Mouse (Mus musculus) testis, adult 2 months (tissue): Measurements from ENCODE around the gene Tmem211. TPM values are rescaled to one million over a fixed set of nuclear protein-coding genes. Genes with fewer than 3 reads are reported as not detected.

Experiments
- H3K27ac ChIP-seq: fragments of 200-500 bp; 2 replicates; pipeline ENCODE4 v1.5.1; 2012; ENCODE audit warnings: low read depth, low read length; ENCODE audit not compliant: control insufficient read depth, insufficient read depth
- H3K27me3 ChIP-seq: fragments of 200-500 bp; 2 replicates; pipeline ENCODE4 v1.6.1; 2012; ENCODE audit warnings: mild to moderate bottlenecking, low read length, moderate library complexity; ENCODE audit not compliant: control insufficient read depth, insufficient read depth
- H3K36me3 ChIP-seq: fragments of 200-500 bp; 2 replicates; pipeline ENCODE4 v1.6.1; 2012; ENCODE audit warnings: mild to moderate bottlenecking, low read length; ENCODE audit not compliant: control insufficient read depth, insufficient read depth
- H3K4me1 ChIP-seq: fragments of 200-500 bp; 2 replicates; pipeline ENCODE4 v1.6.1; 2012; ENCODE audit warnings: low read length; ENCODE audit not compliant: control insufficient read depth, insufficient read depth
- H3K4me3 ChIP-seq: fragments of 200-500 bp; 2 replicates; pipeline ENCODE4 v1.5.1; 2012; ENCODE audit warnings: low read depth, mild to moderate bottlenecking, low read length, moderate library complexity, mixed read lengths; ENCODE audit not compliant: control insufficient read depth
- CTCF ChIP-seq: fragments of 200-500 bp; IDR thresholded peaks from 2 replicates; pipeline ENCODE4 v1.5.1; 2012; ENCODE audit warnings: low read depth, mild to moderate bottlenecking, inconsistent platforms, low read length, moderate library complexity; ENCODE audit not compliant: control insufficient read depth, insufficient read depth, insufficient replicate concordance
- POLR2A ChIP-seq: fragments of 200-500 bp; IDR thresholded peaks from 2 replicates; pipeline ENCODE4 v1.6.1; 2012; ENCODE audit warnings: low read depth, mild to moderate bottlenecking, inconsistent platforms, low read length, moderate library complexity; ENCODE audit not compliant: control insufficient read depth
- polyA plus RNA-seq: library from polyadenylated mRNA; depleted of rRNA; stranded (reverse); fragments of >200 nt; gene quantifications from 2 replicates; pipeline ENCODE4 v1.2.3, GENCODE M21; 2012

The Tmem211 gene
- polyA plus RNA-seq, 1 experiment: not detected

DNA sequence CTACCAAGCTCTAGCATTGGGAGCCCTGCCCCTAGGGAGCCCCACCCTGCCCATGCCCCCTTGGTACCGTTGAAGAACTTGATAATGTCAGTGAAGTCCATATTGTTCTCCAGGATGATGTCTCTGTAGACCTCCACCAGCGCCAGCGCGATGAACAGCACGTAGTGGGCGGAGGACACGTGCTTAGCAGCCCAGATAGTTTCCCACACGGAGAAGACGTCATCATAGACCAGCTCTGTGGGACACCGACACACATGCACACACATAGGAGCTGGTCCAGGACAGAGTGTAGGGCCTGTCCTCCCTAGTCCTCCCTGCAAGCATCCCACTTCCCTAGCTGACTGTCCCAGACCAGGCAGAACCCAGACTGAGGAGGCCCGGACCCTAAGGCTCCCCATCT lies 24.1 kb downstream of the Tmem211 start:
- Histone ChIP-seq H3K27me3 (no peaks in the 10 kb centered on the region), H3K4me1 (no peaks in the 10 kb centered on the region), H3K36me3 (no peaks in the 10 kb centered on the region), H3K27ac (no peak overlapping the region), H3K4me3 (no peak overlapping the region)
- TF ChIP-seq CTCF (no peak), POLR2A (no peak)

DNA sequence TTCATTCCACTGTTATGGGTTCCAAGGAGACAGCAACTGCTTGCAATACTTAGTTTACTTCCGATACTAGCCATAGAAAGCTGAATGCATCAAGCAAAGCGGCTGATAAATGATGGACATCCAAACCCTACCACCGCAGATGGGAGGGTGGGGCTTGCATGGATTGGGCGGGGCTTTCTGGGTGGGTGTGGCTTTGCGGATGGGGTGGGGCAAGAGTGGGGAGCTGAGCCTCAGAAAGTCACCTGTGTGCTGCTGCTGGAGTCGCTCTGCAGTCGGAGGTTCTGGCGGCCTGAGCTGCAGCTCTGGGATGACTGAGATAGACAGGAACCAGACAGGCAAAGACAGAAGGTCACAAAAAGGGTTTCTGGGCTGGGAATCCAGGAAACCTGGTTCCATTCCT lies 38.9 kb downstream of the Tmem211 start:
- no peaks in the 10 kb centered on the region for H3K4me1 ChIP-seq
- no peak overlapping the region for H3K4me3 ChIP-seq
- H3K36me3 ChIP-seq: no peaks in the 10 kb centered on the region
- no peak overlapping the region for H3K27ac ChIP-seq
- TF ChIP-seq POLR2A: no peak
- TF ChIP-seq CTCF: no peak
- H3K27me3 ChIP-seq: no peaks in the 10 kb centered on the region

DNA sequence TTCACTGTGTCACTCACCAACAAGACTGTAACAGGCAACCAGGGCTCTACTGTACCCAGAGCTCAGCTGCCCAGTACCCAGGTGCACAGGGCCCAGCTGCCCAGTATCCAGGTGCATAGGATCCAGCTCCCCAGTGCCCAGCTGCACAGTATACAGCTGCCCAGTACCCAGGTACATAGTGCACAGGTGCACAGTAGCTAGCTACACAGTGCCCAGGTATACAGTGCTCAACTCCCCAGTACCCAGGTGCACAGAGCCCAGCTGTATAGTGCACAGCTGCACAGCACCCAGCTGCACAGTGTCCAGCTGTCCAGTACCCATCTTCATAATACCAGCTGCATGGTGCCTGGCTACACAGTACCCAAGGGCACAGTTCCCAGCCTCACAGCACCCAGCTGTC lies 41.5 kb downstream of the Tmem211 start:
- Histone ChIP-seq H3K4me3 (no peak overlapping the region), H3K27me3 (no peaks in the 10 kb centered on the region), H3K36me3 (no peaks in the 10 kb centered on the region), H3K27ac (no peak overlapping the region), H3K4me1 (no peaks in the 10 kb centered on the region)
- TF ChIP-seq POLR2A (no peak), CTCF (no peak)

DNA sequence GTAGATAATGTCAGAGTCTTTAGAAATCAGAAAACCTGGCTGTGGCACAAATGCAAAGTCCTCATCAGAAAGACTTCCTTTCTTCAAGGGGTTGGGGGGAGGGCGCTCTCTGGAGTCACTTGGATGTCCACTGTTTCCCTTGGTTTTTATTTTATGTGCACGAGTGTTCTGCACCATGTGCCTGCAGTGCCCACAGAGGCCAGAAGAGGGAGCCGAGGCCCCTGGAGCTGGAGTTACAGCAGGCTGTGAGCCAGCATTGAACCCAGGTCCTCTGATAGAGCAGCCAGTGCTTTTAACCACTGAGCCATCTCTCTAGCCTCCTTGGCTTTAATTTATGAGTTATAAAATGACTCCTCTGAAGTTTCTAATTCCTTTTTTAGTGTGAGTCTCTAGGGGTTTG lies 43.3 kb downstream of the Tmem211 start:
- Histone ChIP-seq H3K4me3 (no peak overlapping the region), H3K4me1 (no peaks in the 10 kb centered on the region; the same call in 1 of the 2 replicates), H3K27me3 (no peaks in the 10 kb centered on the region), H3K36me3 (no peaks in the 10 kb centered on the region), H3K27ac (no peak overlapping the region)
- no peak for TF ChIP-seq POLR2A
- TF ChIP-seq CTCF: peak; percentile 62; the same call in 1 of the 2 replicates

DNA sequence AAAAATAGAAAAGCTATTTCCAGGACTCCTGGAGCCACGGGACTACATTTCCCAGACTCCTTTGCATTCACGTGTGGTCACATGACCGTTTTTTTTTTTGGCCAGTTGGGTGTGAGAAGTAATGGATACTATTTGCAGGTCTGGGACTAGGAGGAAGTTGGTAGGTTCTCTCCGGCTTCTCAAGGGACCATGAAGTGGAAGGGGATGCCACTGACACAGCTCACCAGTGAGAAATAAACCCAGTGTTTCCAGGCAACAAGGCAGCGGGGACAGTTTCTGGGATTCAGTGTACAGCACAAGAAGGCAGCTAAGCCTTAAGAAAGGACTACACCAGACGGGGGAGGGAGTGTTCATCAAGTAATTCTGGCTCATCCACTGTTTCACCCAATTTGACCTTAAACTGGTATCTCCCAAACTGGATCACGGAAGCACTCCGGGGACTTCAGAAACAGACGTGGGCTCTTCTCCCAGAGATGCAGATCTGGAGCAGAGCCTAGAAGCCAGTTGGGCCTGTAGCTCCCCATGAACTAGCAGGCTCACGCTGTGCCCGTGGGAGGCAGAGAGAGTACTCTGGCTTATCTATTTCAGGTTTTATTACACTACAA lies 44.6 kb downstream of the Tmem211 start:
- no peaks in the 10 kb centered on the region for H3K27me3 ChIP-seq
- no peaks in the 10 kb centered on the region for H3K36me3 ChIP-seq
- H3K4me3 ChIP-seq: no peak overlapping the region
- TF ChIP-seq CTCF (no peak), POLR2A (no peak)
- peak overlapping the region; percentile 19; the same call in 1 of the 2 replicates for H3K27ac ChIP-seq
- no peaks in the 10 kb centered on the region; the same call in 1 of the 2 replicates for H3K4me1 ChIP-seq

DNA sequence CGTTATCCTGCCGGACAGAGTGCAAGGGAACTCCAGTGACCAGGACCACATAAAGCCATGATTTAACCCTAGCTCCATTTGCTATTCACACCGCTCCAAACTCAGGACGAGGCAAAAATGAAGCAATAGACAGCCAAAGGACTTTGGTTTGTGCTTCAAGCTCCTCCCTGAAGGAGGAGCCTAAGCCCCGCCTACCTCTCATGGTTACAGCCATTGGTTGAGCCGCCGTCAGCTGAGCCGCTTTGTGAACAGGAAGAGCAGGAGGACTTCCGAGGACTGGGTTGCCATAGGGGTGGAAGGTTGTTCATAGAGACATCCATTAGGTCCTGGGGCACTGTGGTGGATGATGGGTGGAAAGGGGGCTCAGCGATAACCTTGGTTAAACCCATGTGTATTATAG lies 49.1 kb downstream of the Tmem211 start:
- H3K4me1 ChIP-seq: no peaks in the 10 kb centered on the region; the same call in 1 of the 2 replicates
- H3K4me3 ChIP-seq: no peak overlapping the region
- H3K36me3 ChIP-seq: no peaks in the 10 kb centered on the region
- no peaks in the 10 kb centered on the region for H3K27me3 ChIP-seq
- no peak overlapping the region for H3K27ac ChIP-seq
- TF ChIP-seq CTCF (no peak), POLR2A (no peak)

DNA sequence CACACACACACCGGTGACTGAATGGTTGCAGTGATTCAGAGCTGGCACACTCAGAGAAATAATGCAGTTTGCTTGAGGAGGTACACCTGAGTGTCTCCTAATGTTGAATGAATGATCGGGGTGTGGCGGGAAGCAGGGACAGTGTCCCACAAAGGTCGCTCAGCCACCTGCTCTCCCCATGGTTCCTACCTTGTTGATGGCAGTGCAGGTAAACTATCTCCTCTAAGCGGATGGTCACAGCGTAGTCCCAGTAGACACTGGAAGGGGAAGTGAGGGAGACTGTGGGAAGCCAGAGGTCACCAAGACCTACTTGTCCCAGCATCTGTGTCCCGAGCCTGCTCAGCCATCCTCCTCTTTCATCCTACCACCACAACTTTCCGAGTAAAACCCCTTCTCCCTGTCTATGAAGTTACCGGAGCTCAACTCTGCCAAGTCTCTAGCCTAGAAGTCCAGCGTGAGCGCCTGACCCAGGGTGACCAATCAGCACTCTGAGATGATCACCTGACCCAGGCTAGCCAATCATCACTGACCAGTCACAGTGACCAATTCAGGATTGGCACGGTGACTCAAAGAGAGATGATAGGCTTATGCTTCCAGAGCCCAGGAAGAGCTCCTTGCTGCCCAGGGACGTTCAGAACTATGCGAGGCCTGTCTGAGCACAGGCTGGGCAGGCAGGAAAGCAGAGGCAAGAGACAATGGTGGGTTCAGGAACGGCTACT lies 53.6 kb downstream of the Tmem211 start:
- Histone ChIP-seq H3K4me1 (no peaks in the 10 kb centered on the region), H3K27ac (no peak overlapping the region), H3K36me3 (no peaks in the 10 kb centered on the region), H3K27me3 (no peaks in the 10 kb centered on the region), H3K4me3 (no peak overlapping the region)
- TF ChIP-seq POLR2A: no peak
- TF ChIP-seq CTCF: no peak
